Mouse (Mus musculus) adrenal gland, postnatal 36 days (tissue): Measurements from ENCODE around the gene Wbp4. TPM values are rescaled to one million over a fixed set of nuclear protein-coding genes. Genes with fewer than 3 reads are reported as not detected.
"Not testable (repeated sequence)": the region's sequence is repeated elsewhere in the genome, so short reads cannot be mapped to it uniquely, and the experiment has no call there.

Source experiments
- DNase-seq, 2 experiments: peaks; one replicate each; pipeline ENCODE4 v3.0.0; 2021; ENCODE audit warnings: mixed read lengths in 1 of 2
- long read RNA-seq, 2 experiments: library from polyadenylated mRNA; stranded (forward); transcript quantifications; one replicate each; pipeline ENCODE4 v2.0.0; 2021; ENCODE audit warnings: borderline sequencing depth in 2 of 2
- total RNA-seq, 2 experiments: library from RNA; stranded (reverse); gene quantifications; 2 replicates each; pipeline ENCODE4 v1.2.3; 2021

Wbp4 gene
- 10 to 100 TPM; 39.7 to 42.7 TPM for total RNA-seq
- long read RNA-seq, experiment 1, transcript Wbp4-201 (10 exons, 3,704 nt): major isoform, 22 of 55 reads
- long read RNA-seq, experiment 1, partial matches to known transcripts: 28 of 55 reads
- long read RNA-seq, experiment 1, other reads (novel, unspliced or antisense): 5 of 55 reads
- long read RNA-seq, experiment 2, transcript Wbp4-201 (10 exons, 3,704 nt): major isoform, 27 of 30 reads
- long read RNA-seq, experiment 2, partial matches to known transcripts: 1 of 30 reads
- long read RNA-seq, experiment 2, other reads (novel, unspliced or antisense): 2 of 30 reads

DNA sequence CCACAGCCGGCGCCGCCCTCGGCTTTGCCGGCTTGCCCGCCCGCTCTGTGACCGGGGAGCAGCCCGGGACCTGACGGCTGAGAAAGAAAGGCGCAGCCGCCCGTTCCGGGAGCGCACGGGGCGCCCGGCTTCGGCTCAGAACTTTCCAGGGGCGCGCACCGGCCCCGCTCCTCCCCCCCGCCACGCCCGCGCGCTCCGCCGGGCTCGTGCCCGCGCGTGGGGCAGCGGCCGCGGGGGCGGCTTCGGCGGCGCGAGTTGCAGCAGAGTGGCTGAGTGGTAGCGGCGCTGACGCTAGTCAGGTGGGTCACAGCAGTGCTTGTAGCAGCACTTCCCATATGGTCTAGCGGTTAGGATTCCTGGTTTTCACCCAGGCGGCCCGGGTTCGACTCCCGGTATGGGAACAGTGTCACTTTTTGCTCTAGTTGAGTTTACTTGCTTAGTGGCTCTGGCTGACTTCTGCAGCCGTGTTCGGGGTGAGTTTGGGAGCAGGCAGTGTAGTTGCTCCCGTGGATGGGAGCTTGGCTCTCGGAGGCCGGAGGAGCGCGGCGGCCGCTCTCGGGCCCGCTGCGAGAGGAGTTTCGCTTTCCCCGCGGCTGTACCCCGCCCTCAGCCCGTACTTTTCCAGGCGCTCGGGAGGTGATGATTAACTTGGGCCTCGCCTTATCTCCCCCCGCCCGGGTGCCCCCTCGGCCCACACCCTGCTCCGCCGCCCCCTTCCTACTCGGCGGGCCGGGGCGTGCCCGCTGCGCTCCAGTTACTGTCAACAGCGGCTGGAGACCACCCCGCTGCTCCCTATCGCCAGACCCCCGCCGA lies at the start of gene Wbp4:
Gene Wbp4 (minus strand): TSS at position 182 of the 813 bp plus-strand sequence.
- DNase-seq: peak; percentile 93 to 94

DNA sequence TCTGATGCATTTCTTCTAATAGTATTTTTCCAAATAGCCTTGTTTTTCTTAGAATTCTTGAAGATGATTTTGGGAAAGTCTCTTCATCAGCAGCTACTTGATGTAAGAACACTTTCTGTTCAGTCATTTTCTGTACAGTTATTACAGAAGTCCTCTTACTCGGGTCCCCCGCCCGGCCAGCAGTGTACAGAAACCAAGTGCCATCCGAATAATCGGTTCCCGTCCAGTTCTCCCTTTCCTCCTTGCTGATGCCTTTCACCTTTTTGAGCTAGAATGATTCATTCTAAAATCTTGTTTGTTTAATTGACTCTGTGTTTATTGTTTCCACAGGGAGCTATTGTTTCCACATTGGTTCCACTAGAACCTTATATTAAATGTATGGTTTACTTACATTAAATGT lies 49.4 kb upstream of the Wbp4 start:
- DNase-seq: no peak

DNA sequence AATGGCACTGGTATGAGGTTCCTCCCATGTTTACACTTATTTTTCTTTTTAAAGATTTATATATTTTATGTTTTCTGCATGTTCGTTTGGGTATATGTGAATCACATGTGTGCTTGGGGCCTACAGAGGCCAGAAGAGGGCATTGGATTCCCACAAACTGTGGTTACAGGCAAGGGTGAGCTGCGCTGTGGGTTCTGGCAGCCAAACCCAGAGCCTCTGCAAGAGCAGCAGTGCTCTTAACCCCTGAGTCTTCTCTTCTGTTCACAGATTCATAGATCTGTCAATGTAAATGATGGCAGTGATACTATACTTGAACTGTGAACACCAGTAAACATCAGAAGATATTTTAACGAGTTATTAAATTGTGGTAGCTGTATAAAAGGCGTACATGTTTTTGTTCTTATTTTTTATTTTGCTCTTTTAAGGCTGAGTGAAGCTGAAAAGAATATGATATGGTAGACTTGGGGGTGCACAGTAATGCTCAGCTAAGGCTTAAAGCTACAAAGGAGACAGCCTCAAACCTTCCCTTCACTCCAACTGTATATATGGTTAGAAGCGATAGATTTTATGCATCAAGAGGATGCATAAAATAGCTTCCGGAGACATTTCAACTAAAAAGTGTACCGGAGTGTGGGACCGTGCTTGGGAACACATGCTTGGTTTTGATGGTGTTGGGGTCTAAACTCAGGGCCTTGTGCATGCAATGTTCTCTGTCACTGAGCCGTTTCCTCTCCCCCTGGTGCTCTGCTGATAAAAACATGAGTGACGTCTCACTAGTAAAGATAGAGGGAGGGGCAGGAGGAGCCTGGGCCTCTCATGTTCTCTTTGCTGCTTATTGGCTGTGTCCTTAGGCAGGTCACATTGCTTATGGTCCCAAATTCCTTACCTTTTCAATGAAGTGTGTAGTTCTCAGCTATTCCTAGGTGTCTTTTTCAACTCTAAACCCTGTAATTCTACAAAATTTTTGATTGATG lies 48.5 kb upstream of the Wbp4 start:
- no peak for DNase-seq

DNA sequence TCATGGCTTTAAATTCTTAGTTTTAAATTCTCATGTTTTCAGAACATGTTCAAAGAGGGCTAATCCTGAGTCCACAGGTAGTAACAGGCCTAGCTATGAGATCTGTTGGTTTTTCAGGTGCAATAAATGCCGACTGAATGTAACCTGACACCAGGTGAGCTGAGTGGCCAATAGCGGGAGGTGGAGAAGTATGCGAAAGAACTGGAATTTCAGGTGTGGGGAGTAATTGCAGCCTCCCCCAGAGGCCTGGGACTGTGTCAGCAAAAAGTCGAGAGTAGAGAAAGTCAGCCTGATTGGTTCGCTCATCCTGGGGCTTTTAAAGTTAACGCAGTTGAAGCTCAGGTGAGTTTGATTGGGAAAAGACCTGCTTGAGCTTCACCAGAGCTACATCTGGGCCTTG lies 46.4 kb upstream of the Wbp4 start:
- DNase-seq: no peak

DNA sequence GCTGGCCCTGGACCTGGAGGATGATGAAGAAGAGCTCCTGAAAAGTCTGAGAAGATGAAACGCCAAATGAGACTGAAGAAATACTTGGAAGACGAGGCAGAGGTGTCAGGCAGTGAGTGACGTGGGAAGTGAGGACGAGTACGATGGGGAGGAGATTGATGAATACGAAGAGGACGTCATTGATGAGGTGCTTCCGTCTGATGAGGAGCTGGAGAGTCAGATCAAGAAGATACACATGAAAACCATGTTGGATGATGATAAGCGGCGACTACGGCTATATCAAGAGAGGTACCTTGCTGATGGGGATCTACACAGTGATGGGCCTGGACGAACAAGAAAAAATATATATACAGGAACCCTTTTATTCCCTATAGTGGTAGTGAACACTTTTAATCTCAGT lies 44.8 kb upstream of the Wbp4 start:
- not testable (repeated sequence) for DNase-seq

DNA sequence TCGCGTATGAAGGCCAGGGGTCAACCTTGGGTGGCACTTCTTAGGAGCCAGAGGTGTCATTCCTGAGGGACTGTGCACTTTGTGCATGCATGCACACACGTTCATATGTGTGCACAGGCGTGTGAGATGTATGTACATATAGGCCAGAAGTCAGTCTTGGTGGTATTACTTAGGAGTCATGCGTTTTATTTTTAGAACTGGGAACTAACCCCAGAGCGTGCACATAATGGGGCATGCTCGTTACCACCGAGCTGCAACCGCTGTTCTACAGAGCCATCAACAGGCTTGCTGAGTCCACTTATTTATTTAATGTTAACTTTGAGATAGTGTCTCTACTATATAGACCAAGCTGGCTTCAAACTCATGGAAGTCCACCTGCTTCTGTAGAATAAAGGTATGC lies 41.1 kb upstream of the Wbp4 start:
- DNase-seq: no peak

DNA sequence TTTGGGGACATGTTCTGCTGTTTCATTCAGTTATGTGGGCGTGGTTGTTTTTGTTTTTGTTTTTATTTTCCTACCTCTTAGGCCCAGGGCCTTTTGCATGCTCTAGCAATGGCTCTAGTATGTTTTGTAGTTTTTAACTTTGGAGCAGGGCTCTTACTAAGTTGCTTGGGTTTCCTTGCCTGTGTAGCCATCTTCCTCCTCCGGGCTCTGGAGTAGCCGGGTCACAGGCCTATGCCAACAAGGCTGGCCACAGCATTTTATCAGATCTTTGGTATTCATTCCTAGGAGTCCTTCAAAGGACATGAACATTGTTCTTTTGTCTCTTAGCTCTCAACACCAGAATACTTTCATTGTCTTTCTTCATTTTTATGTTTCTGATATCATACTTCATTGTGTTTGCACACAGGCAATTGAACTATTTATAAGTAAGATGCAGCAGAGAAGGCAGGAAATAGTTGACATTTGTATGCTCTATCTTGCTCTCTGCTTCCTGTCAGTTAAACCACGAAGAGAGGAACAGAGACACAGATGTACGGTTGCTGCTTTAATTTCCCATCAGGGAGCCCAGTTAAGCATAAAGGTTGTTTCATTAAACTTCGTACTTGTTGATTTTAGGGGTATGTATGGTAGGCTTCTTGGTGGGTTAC lies 40.3 kb upstream of the Wbp4 start:
- DNase-seq: no peak

DNA sequence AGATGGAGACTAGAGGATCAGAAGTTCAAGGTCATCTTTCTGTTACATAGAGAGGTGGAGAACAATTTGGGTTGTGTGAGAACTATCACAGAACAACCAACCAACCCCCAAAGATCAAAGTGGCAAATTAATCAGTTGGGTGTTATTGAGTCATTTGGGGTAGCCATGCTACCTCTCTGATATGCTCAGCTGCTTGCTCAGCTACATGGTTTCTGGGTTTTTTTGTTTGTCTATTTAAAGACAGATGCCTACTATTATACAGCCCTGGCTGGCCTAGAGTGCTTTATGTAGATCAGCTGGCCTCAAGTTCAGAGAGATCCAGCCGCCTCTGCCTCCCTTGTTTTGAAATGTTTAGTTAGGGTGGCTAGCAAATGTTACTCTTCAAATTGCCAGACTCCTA lies 39.7 kb upstream of the Wbp4 start:
- no peak for DNase-seq

DNA sequence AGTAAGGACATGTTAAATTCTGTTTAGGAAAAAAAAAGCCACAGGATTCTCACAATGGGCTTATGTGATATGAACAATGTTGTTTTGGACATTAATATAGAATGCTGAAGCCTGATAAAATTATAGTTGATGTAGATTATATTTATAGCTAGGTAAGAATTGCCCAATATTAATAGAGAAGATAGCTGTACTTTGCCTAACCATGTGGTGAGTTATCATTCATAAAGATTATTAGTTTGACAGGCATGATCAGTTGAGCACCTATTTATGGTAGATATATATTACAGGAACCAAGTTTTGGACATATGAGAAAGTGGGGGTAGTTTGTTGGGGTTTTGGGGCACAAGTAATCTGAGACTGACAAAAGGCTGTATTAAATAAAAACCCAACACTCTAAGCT lies 39.3 kb upstream of the Wbp4 start:
- no peak for DNase-seq

DNA sequence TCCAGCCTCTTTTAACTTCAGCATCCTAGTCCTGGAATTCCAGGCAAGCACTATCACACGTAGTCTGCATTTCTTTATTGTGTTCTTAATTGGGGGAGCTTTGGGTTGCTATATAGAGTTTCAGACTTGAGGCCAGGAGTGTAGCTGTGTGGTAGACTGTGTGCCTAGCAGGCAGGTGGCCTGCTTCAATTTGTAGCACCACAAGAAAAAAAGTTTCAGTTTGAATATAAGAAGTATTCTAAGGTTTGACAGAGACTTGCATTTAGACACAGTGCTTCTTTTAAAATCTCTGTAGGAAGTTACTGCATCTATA lies 38.3 kb upstream of the Wbp4 start:
- DNase-seq: no peak

DNA sequence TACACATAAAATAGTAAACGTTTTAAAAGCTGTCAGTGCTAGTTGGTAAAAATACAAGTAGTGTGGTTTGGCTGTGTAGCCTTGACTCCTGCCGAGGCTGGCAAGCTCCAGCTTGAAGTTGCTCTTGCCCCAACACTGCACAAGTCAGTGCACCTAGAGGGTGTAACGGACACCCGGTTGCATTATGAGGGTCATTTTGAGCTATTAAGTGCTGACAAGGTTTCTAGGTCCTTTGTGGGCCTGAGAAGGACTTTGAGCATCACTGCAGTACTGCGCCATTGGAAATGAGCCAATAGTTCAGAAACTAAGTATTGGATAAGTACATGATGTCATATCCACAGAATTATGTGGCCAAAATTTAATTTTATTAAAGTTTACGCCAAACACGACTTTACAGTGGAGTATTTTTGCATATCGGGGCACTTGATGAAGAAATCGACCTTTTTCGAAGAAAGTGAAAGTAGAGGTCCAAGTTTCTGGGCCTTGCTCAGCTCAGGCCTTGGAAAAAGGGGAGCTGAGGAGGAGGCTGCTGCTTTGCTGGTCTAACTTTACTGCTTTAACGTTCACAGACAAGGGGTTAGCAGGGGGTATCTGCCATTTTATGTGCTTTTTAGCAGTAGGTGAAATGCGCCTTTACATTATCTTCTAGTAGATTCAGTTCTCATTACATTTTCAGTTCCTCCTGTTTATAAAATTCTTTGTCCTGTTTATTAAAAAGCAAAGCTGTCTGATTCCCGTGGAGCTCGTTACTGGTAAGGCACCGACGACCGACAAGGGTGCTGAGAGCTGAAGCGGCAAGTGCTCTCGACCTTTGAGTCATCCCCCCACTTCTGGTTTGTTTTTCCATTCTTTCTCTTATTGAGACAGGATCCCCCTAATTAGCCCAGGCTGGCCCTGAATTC lies 37.7 kb upstream of the Wbp4 start:
- DNase-seq: peak; percentile 31 to 39

DNA sequence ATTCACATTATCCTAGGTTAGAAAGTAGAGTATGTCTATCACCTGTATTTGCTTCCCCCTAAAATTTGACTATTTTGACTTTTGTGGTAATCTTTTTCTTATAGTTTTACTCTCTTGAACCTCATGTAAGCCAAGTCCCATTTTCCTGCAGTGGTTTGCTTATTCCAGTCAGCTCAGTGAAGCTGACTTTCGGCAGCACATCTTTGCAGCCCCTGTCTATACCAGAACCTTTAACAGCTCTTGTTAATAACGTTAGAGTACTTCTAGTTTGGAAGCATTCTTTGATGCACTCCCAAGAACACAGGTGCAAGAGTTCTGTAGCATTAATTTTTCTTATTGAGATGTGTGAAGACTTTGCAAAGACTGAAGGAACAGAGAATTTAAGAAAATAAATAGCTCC lies 36.8 kb upstream of the Wbp4 start:
- DNase-seq: no peak

DNA sequence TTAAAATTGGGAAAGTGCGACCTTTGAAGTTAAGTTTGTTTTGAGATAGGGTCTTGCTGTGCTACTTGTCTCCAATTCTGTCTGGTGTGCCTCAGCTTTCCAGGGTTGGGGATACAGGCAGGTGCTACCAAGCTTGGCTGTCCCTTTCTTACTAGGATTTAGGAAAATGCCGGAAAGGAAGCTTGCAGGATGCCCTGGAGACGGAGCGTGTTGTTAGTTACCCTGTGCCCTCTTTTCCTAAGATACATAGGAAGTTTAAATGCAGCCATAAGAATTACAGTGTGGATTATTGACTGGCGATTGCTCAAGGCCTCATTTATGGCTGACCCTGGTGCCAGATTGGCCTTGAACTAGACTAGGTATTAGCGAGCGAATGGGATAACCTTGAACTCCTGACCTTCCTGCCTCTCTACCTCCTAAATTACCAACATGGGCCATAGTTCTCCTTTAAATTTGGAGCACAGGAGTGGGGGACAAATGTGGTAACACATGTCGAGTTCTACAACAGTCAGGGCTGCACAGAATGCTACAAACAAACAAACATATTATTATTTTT lies 35.9 kb upstream of the Wbp4 start:
- DNase-seq: no peak

DNA sequence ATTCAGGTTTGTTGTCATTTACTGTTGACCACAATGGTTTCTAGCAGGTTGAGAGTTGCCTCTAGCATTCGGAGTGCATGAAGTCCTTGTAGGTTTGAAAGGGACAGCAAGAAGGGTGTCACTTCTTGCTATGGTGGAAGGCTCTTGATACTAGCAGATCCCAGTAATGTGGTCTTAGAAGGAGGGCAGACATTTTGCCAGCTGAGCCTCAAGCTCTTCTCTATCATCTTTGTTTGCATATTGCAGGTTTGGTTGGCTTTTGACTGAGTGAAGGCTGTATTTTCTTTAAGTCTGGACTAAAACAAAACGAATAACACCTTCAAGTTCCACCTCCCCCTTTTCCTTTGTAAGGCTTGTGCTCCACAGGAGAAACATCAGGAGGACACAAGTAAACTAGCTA lies 35.4 kb upstream of the Wbp4 start:
- DNase-seq: no peak

DNA sequence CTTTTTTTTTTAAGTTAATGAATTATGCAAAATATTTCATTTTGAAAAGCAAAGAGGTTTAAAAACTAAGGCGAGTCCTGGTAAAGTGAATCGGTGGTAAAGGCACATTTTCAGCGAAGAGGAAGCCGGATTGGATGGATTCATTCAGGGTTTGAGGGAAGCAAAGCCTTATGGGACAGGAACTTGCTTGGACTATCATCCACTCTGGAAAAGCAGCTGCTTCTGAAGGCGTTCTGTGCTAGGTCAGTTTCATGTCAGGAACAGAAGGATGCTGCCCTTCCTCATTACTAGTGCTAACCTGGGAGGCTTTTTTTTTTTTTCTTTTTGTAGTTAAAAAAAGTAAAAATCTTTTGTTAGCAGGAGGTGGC lies 34.9 kb upstream of the Wbp4 start:
- DNase-seq: no peak

DNA sequence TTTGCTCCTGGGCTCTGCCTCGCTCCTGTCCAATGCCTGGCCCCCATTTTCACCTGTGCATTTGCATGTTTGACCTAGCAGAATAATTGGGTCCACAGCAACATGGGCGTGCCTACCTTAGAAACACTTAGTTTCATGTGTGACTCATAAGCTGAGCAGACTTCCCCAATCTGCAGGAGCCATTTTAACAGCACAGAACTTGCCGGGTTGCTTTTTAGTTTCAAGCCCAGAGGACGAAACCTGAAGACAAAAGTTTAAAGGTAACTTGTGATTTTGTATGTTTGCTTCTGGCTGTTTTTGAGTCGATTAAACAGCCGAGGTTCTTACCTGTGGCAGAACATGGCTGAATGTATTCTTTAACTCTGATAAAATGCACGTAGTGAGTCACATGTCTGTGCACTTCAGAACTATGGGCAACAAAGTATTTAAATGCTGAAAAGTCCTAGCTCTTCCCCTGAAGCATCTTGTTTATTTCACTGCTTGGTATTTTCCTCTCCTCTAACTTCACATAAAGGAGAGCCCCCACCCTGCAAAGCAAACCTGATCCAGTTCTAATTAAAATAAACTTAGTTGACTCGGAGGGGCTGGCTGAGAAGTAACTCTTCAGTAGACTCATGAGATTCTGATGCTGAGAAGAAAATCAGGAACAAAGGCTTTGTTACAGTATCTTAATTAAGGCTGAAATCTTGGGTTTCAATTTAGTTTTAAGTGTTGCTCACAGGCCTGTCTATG lies 34.4 kb upstream of the Wbp4 start:
- DNase-seq: no peak

DNA sequence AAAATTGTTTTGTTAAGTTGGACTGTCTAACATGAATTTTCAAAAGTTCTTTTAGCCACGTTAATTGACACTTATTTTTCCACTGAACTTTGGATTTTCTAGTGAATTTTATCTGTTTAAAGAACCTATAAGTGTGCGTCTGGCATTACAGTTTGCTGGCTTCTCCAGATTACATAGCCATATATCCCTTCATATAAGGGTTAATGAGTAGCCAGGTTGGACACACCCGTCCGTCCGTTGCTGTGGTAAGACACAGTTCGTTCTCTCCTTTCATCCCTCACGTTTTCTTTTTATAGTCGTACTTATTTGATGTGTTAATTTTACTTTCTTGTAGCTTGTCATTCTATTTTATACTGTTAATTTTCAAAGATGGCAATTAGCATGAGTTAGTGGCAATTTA lies 33.8 kb upstream of the Wbp4 start:
- no peak for DNase-seq

DNA sequence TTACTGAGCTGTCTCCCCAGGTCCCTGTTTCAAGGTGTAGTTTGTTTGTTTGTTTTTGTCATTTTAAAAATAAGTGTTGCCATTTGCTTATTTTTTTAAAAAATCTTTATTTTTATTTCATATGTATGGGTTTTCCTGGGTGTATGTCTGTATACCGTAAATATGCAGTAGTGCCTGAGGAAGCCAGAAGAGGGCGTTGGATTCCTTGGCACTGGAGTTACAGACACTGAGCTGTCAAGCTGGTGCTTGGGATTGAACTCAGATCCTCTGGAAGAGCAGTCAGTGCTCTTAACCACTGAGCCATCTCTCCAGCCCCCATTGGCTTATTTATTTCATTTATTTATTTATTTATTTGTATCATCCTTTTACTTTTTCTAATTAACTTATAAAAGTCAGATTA lies 32.6 kb upstream of the Wbp4 start:
- DNase-seq: no peak

DNA sequence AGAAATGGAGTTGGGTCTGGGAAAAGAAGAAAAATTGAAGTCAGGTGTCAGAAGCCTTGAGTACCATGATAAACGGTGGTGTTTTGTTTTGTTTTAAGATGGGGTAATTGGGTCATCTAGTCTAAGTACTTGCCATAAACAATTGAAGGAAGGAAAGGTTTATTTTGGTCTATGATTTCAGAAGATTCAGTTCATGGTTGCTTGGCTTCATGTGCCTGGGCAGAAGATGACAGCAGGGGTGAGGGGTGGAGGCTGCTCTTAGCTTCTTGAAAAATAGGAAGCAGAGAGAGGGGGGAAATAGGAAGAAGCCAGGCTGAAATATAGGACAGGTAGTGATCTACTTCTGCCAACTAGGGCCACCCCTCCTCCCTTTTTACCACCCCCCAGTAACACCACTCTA lies 30.2 kb upstream of the Wbp4 start:
- DNase-seq: peak; percentile 9 to 32

DNA sequence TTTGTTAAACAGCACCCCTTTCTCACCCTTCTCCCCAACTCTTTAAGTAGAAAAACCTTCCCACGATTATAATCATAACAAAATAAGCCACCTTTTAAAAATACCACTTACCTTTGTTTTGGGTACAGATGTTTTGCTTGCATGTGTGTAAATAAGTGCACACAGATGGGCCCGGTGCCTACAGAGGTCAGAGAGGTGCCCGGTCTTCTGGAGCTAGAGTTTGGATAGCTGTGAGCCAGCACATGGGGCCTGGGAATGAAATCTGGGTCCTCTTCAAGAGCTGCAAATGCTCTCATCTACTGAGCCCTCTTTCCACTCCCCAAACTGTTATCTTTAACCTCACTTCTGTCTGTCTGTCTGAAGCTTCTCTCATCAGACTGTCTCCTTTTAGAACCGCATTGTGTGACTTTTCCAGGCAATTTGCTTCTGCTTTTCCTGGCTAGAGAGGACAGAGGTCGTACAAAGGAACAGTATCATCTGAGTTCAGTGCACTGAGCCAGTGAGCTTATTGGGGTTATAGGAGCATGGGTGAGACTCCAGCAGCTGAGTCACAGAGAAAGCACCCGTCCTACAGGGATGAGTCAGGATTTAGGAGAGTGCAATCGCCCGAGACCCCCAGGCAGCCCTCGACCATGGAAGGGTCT lies 27.5 kb upstream of the Wbp4 start:
- DNase-seq: peak in 1 of 2 experiments; percentile 35
